ENCODE assay signal across 24 mouse cellular contexts in the genomic region with DNA sequence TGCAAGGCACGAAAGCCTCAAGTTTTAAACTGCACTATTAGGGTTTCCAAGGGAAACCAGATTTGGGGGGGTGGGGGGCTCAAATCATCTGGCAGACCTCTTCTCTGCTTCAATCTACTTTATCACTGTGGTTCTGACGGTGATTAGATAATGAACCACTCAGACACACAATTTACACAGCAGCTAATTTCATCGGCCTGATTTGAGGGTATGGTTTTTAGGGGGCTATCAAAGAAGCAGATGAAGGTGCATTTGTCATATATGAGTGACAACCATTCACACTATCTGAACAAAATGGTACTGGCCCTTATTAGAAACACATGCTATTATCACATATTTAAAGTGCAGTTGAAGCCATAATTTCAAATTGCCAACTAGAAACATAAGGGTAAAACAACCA.
"Had no signal": no experiment of that assay in that cellular context is flagged by ENCODE, and none has a peak within 500 bp of the region (broad histone marks: within the 10 kb centered on the region; RNA-seq: fewer than 3 reads in every experiment).

No protein-coding gene starts in this region.

- H3K4me2 ChIP-seq: heart, embryonic 12.5 days; hindbrain, embryonic 13.5 days; hindbrain, embryonic 15.5 days; kidney, embryonic 15.5 days; limb, embryonic 13.5 days; limb, embryonic 15.5 days; liver, embryonic 12.5 days had no signal

- H3K9ac ChIP-seq: heart, embryonic 12.5 days; hindbrain, embryonic 13.5 days; hindbrain, embryonic 15.5 days; kidney, embryonic 15.5 days; limb, embryonic 13.5 days; limb, embryonic 15.5 days; liver, embryonic 12.5 days; liver, embryonic 14.5 days had no signal

- DNase-seq: gastrocnemius, postnatal 14 days; gastrocnemius, postnatal 36 days; heart, adult 18-20 months; heart, postnatal 10 days; kidney, adult 11 months; kidney, adult 2 months; kidney, adult 9 months; kidney, postnatal 14 days; kidney, postnatal 36 days; layer of hippocampus, adult 9-11 months; layer of hippocampus, postnatal 36 days; left cerebral cortex, postnatal 4 days had no signal

- H3K4me3 ChIP-seq: heart, embryonic 10.5 days; heart, embryonic 12.5 days; hindbrain, embryonic 13.5 days; hindbrain, embryonic 15.5 days; kidney, embryonic 15.5 days; limb, embryonic 13.5 days; limb, embryonic 15.5 days; liver, embryonic 12.5 days had no signal

- H3K27ac ChIP-seq: heart, embryonic 10.5 days; hindbrain, embryonic 13.5 days; hindbrain, embryonic 15.5 days; hindbrain, postnatal 0 days; kidney, embryonic 15.5 days; kidney, postnatal 0 days; limb, embryonic 13.5 days; limb, embryonic 15.5 days; liver, embryonic 12.5 days; liver, embryonic 14.5 days had no signal

- H3K4me1 ChIP-seq: hindbrain, embryonic 15.5 days; kidney, embryonic 15.5 days; limb, embryonic 13.5 days; limb, embryonic 15.5 days had no signal

- H3K27me3 ChIP-seq: heart, embryonic 12.5 days; hindbrain, embryonic 13.5 days; hindbrain, embryonic 15.5 days; kidney, embryonic 15.5 days; limb, embryonic 13.5 days; limb, embryonic 15.5 days; liver, embryonic 12.5 days had no signal

- H3K9me3 ChIP-seq: heart, embryonic 10.5 days; heart, embryonic 12.5 days; hindbrain, embryonic 13.5 days; hindbrain, embryonic 15.5 days; kidney, embryonic 15.5 days; limb, embryonic 13.5 days; limb, embryonic 15.5 days; liver, embryonic 12.5 days had no signal

- ATAC-seq: hindbrain, postnatal 0 days; intestine, embryonic 16.5 days; liver, embryonic 12.5 days had no signal
